Mouse (Mus musculus): ENCODE measurements at regions not wholly inside any gene's neighbourhood (a gene's known extent, or its start where the extent isn't known, plus 50 kb on each side); places are given as distances from the start of the nearest gene placed in this dataset.

GRCm38 (mm10) chr13:44207400-44208005, 422.9 kb downstream of the Cd83 start:
- DNase-seq: no peak

DNA sequence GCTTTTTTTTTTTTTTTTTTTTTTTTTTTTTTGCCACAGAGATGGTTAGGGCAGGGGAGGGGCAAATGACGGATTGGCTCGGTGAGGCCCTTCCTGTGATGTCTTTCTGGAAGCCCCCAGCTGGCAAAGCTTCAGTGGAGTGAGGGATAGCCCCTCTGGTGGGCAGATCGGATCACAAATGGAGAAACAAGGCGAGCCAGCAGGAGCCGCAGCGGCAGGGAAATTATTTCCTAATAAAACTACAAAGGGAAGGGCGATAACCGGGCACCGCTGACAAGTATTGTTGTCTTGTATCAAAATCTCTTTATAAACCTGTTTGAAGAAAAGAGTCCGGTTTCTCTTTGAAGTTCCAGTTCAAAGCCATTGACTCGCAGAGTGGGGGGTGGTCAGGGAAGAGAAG, 424.5 kb downstream of the Cd83 start:
- peak; percentile 32 for DNase-seq

GRCm38 (mm10) chr13:44210123-44210522, 425.5 kb downstream of the Cd83 start:
- DNase-seq: no peak

- no peak for DNase-seq
Observed at GRCm38 (mm10) chr13:44212356-44212755, 427.8 kb downstream of the Cd83 start.

GRCm38 (mm10) chr13:44212936-44213335, 428.4 kb downstream of the Cd83 start:
- no peak for DNase-seq

DNA sequence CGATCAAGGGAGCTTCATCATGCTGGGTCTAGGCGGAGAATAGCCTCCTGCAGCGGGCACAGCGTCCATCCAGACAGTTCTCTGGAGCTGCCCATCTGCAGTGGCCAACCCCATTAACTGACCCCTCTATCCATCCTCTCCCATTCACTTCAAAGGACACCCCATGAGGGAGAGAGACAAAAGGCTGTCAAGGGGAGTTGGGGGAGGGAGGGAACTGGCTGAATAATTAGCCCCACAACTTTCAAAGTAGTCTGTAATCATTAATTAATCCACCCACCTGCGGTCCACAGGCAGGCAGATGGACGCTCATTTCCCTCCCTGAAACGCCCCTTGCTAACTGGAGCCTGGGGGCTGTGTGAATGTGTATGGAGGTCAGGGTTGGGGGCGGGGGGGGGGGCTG, 433.7 kb downstream of the Cd83 start:
- DNase-seq: no peak

DNA sequence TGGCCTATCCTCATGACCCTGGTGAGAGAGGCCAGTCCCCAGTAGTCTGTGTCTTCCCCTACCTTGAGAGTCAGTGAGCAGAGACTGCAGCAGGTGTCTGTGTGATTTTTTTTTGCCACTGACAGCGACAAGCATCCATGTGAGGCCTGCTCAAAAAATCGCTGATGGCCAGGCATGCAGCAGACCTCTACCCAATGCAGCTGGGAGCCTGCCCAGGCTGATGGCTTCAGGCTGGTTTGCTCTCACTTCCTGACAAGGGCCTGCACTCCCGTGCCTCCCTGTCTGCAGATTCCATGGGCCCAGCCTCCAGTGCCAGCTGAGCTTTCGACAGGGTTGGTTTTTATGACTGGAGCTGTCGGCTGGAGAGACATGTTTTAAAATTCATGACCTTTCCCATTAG, 437.1 kb downstream of the Cd83 start:
- no peak for DNase-seq

GRCm38 (mm10) chr13:44222335-44222734, 437.8 kb downstream of the Cd83 start:
- DNase-seq: no peak

DNA sequence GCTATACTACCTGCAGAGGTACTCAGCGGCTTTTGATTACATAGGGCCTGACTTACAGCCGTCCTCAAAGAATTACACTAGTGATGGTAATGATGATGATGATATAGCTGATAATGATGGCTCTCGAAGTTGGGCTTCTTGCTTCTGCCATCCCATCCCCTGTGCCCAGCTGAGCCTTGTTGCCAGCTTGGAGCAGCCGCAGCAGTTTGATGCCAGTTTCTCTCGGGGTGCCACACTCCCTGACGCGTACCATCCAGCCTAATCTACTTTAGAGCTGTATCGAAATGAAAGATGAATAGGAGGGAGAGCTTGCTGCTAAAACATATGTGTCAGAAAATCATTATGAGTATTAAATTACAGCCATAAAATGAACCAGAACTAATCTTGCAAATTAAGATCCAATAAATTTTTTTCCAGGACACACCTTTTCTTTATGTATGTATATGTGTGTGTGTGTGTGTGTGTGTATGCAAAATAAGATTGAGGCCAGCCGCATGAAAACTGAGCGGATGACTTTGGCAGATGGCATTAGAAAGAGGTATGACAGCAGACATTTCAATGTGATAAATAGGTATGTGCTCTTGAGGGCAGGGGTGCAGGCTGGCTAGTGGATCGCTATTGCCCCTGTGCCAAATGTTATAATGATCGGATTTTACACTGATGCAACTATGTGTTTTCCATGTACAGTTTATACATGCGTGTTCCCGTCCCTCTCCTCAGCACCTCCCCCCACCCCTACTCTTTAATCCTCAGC, 443.3 kb downstream of the Cd83 start:
- no peak for DNase-seq

GRCm38 (mm10) chr13:44228540-44229135, 444.1 kb downstream of the Cd83 start:
- DNase-seq: peak; percentile 53

GRCm38 (mm10) chr13:44229136-44229611, 444.6 kb downstream of the Cd83 start:
- no peak for DNase-seq

DNA sequence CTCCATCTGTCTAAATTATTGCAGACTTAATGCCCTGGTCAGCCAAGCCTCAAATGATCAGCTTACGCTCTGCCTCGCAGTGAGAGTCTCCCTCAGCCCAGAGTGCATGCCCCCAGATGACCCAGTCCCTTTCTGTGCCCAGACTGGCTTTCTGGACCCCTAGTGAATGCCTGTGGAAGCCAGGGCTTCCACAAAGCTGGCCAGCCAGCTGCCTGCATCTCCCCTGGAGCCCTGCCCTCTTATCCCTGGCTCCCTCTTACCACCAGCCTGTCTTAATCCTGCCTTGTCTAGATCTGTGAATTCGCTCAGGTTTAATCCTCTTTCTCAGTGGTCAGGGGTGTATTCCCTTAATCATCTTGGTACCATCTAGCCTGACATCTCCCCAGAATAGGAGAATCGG, 446.8 kb downstream of the Cd83 start:
- DNase-seq: no peak

- DNase-seq: no peak
Observed at GRCm38 (mm10) chr13:44231868-44232715, 447.5 kb downstream of the Cd83 start.

DNA sequence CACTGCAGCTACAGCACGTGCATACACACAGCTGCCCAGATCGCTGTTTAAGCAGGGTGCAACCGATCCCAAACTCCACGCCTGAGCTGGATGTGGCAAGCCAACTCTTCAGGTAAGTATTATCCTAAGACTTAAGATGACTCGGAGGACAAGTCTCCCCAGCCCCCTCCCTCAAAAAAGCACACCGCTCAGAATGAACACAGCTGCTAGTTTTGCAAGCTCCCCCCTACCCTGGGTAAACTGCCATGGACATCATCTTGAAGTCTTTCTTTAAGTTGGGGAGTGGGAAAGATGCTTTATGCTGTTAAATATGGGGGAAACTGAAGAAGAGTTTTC, 448.1 kb downstream of the Cd83 start:
- no peak for DNase-seq

DNA sequence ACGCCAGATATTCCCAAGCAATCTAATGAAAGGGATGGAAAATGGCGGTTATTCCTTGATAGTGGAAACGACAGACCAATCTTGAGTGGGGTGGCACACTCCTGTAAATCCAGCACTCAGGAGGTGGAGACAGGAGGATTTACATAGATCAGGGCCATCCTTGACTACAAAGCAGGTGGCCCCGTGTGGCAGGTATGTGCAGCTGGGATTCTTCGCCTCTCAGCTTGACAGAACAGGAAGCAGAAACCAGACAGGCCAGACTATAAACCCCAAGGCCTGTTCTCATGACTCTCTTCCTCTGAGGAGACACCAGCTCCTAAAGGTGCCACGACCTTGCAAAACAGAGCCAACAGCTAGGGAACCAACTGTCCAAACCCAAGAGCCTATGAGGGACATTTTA, 449.7 kb downstream of the Cd83 start:
- DNase-seq: no peak

- no peak for DNase-seq
Observed at GRCm38 (mm10) chr13:44235236-44235635, 450.7 kb downstream of the Cd83 start.

DNA sequence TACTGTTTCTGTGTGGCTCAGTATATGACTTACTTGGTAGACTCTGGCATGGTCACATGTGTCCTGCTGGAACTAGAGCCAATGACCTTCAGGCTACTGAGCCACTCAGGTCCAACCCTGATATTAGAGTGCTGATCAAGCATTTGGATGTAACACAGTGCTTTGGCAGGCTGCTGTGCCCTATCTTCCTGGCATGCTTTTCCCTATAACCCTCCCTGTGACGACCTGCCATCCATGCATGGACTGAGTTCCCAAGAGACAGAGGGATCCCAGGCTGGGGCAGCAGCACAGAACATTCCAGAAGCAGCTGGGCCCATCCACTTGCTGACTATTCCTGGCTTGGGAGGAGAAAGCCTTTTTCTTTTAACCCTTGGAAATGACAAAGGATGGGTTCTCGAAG, 451.4 kb downstream of the Cd83 start:
- no peak for DNase-seq

DNA sequence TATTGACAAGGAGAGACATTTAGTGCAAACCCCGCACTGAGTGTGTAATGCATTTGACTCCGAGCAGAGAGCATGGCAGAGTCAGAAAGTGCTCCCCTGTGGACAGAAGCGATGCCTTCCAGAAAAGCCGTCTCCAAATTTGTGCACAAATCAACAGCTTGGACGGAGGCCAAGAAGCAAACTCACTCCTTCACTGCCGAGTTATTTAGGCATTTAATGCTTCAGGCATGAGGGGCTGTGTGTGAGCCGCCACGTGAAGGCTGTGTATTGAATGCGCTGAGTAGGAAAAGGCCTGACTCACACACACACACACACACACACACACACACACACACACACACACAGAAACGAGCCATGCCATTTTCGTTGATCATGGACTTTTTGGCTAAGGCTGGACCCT, 453.7 kb downstream of the Cd83 start:
- DNase-seq: peak; percentile 72

GRCm38 (mm10) chr13:44243211-44243610, 458.6 kb downstream of the Cd83 start:
- DNase-seq: peak; percentile 27

DNA sequence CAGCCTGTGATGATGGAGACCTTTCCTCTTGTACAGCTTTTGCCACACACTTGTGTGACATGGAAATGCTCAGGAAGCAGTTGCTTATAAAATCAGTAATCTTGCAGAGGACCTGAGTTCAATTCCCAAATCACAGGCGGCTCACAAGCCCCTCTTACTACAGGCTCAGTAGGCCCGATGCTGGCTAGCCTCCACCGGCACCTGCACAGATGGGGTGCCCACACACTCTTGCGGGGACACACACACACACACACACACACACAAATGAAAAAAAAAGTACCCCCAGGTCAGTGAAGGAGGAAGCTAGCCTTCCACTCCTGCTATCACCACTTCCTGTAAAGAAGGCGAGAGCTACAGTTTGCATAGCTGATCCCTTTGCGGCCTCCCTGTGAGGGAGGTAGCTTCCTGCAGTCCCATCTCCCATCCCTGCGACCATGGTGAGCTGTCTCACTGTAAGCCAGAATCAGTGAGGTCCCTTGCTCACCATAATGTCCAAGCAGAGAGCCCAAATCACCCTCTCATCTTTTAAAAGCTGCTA, 462.2 kb downstream of the Cd83 start:
- DNase-seq: no peak

- DNase-seq: no peak
Observed at GRCm38 (mm10) chr13:44247861-44248260, 463.3 kb downstream of the Cd83 start.

GRCm38 (mm10) chr13:44248401-44248800, 463.8 kb downstream of the Cd83 start:
- no peak for DNase-seq

DNA sequence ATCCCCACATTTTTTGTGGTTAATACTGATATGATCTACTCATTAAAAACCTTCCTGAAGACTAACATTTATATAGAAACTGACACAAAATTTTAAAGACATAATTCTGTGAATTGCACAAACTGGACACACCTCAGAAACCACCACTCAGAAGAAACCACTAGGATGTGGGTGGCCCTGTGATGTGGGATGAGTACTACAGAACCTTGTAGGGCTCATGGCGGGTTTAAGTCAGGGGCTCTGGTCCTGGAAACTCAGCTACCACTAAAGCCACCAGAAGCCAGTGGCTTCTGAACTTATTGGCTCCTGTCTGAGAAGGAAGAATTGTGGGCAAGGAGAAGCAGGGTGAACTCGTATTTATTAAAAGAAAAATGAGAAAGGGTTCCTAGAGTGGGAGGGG, 464.5 kb downstream of the Cd83 start:
- DNase-seq: no peak
